Mouse (Mus musculus): ENCODE measurements around the gene Supv3l1. TPM values are rescaled to one million over a fixed set of nuclear protein-coding genes. Genes with fewer than 3 reads are reported as not detected.
"Not testable (repeated sequence)": the region's sequence is repeated elsewhere in the genome, so short reads cannot be mapped to it uniquely, and the experiment has no call there.

The Supv3l1 gene
- polyA plus RNA-seq, 1 experiment from 2014 or later: 21.5 TPM

GRCm38 (mm10) chr10:62452001-62452400 lies 2.5 kb upstream of the Supv3l1 start:
- not testable (repeated sequence) for H3K4me2 ChIP-seq; H3K4me3 ChIP-seq; H3K27me3 ChIP-seq; H3K9me3 ChIP-seq; H3K9ac ChIP-seq; ATAC-seq (ENCODE audit: low FRiP score, low read depth); H3K27ac ChIP-seq (replicated peaks)
- peaks cover 20% of the 10 kb centered on the region for H3K4me1 ChIP-seq (replicated peaks)
- 72% methylated on average over 11 of the region's 11 CpGs for WGBS
- peaks cover 26% of the 10 kb centered on the region for H3K36me3 ChIP-seq

GRCm38 (mm10) chr10:62450280-62450640 lies 722 bp upstream of the Supv3l1 start:
- no peak for ATAC-seq (ENCODE audit: low FRiP score, low read depth)
- no peaks in the 10 kb centered on the region for H3K27me3 ChIP-seq
- H3K4me3 ChIP-seq: peak overlapping the region; percentile 88
- 36% methylated on average over 18 of the region's 18 CpGs for WGBS
- peaks cover 27% of the 10 kb centered on the region for H3K36me3 ChIP-seq
- H3K27ac ChIP-seq (replicated peaks): peak overlapping the region; percentile 98
- peaks cover 20% of the 10 kb centered on the region for H3K4me1 ChIP-seq (replicated peaks)
- no peaks in the 10 kb centered on the region for H3K9me3 ChIP-seq
- H3K4me2 ChIP-seq: peak overlapping the region; percentile 73
- H3K9ac ChIP-seq: peak overlapping the region; percentile 96

GRCm38 (mm10) chr10:62430427-62430826 lies 19.1 kb downstream of the Supv3l1 start:
- WGBS: 95% methylated on average over 5 of the region's 5 CpGs
- Histone ChIP-seq H3K27me3 (no peaks in the 10 kb centered on the region), H3K36me3 (peaks cover 73% of the 10 kb centered on the region)

GRCm38 (mm10) chr10:62425081-62425871 lies 24.3 kb downstream of the Supv3l1 start:
- Histone ChIP-seq H3K9me3 (no peaks in the 10 kb centered on the region), H3K4me3 (no peak overlapping the region), H3K36me3 (peaks cover 26% of the 10 kb centered on the region), H3K27me3 (no peaks in the 10 kb centered on the region), H3K4me2 (no peak overlapping the region), H3K9ac (no peak overlapping the region), H3K27ac (replicated peaks) (no peak overlapping the region), H3K4me1 (replicated peaks) (no peaks in the 10 kb centered on the region)
- WGBS: 49% methylated on average over 9 of the region's 9 CpGs
- ATAC-seq (ENCODE audit: low FRiP score, low read depth): no peak

More at GRCm38 (mm10) chr10:62430427-62430826, 19.1 kb downstream of the Supv3l1 start:
- Histone ChIP-seq H3K4me3 (no peak overlapping the region), H3K4me1 (replicated peaks) (no peaks in the 10 kb centered on the region), H3K9ac (no peak overlapping the region), H3K9me3 (no peaks in the 10 kb centered on the region), H3K4me2 (no peak overlapping the region), H3K27ac (replicated peaks) (no peak overlapping the region)
- no peak for ATAC-seq (ENCODE audit: low FRiP score, low read depth)

- H3K27ac ChIP-seq (replicated peaks): no peak within 1 kb of the TSS
- no peak for ATAC-seq (ENCODE audit: low FRiP score, low read depth)
- no peak within 1 kb of the TSS for H3K9ac ChIP-seq
- no peaks in the 10 kb centered on the region for H3K27me3 ChIP-seq
- H3K4me3 ChIP-seq: no peak within 1 kb of the TSS
- no peaks in the 10 kb centered on the region for H3K9me3 ChIP-seq
- no peaks in the 10 kb centered on the region for H3K36me3 ChIP-seq
- no peaks in the 10 kb centered on the region for H3K4me1 ChIP-seq (replicated peaks)
- H3K4me2 ChIP-seq: no peak within 1 kb of the TSS
- WGBS: 34% methylated on average over 15 of the region's 15 CpGs
These were observed 27.3 kb downstream of the Supv3l1 start, which contains the start of gene Hkdc1 for GRCm38 (mm10) chr10:62422255-62422654. TSS of gene Hkdc1 (minus strand) at chr10:62422491.

GRCm38 (mm10) chr10:62421127-62421526 lies 28.4 kb downstream of the Supv3l1 start:
- Histone ChIP-seq H3K9ac (no peak overlapping the region), H3K27ac (replicated peaks) (no peak overlapping the region), H3K9me3 (no peaks in the 10 kb centered on the region), H3K27me3 (no peaks in the 10 kb centered on the region), H3K4me3 (no peak overlapping the region), H3K4me1 (replicated peaks) (no peaks in the 10 kb centered on the region), H3K4me2 (no peak overlapping the region), H3K36me3 (no peaks in the 10 kb centered on the region)
- WGBS: 79% methylated on average over 3 of the region's 3 CpGs
- peak; percentile 66; the same call in 1 of the 2 replicates for ATAC-seq (ENCODE audit: low FRiP score, low read depth)

- Histone ChIP-seq H3K9me3 (no peaks in the 10 kb centered on the region), H3K27ac (replicated peaks) (no peak overlapping the region), H3K27me3 (no peaks in the 10 kb centered on the region), H3K4me3 (no peak overlapping the region), H3K9ac (no peak overlapping the region), H3K4me1 (replicated peaks) (no peaks in the 10 kb centered on the region), H3K4me2 (no peak overlapping the region), H3K36me3 (no peaks in the 10 kb centered on the region)
- no peak for ATAC-seq (ENCODE audit: low FRiP score, low read depth)
- WGBS: 70% methylated on average over 6 of the region's 6 CpGs
These were observed 29.1 kb downstream of the Supv3l1 start for GRCm38 (mm10) chr10:62420399-62420798.

- no peaks in the 10 kb centered on the region for H3K9me3 ChIP-seq
- no peaks in the 10 kb centered on the region for H3K36me3 ChIP-seq
- 83% methylated on average over 5 of the region's 5 CpGs for WGBS
- H3K27ac ChIP-seq (replicated peaks): no peak overlapping the region
- no peaks in the 10 kb centered on the region for H3K4me1 ChIP-seq (replicated peaks)
- no peak for ATAC-seq (ENCODE audit: low FRiP score, low read depth)
- H3K9ac ChIP-seq: no peak overlapping the region
- no peak overlapping the region for H3K4me3 ChIP-seq
- H3K27me3 ChIP-seq: no peaks in the 10 kb centered on the region
- no peak overlapping the region for H3K4me2 ChIP-seq
These were observed 30.1 kb downstream of the Supv3l1 start for GRCm38 (mm10) chr10:62419422-62419821.

GRCm38 (mm10) chr10:62418831-62419356 lies 30.6 kb downstream of the Supv3l1 start:
- no peak overlapping the region for H3K9ac ChIP-seq
- H3K4me2 ChIP-seq: no peak overlapping the region
- no peaks in the 10 kb centered on the region for H3K9me3 ChIP-seq
- no peak overlapping the region for H3K4me3 ChIP-seq
- no peaks in the 10 kb centered on the region for H3K4me1 ChIP-seq (replicated peaks)
- no peak overlapping the region for H3K27ac ChIP-seq (replicated peaks)
- no peaks in the 10 kb centered on the region for H3K27me3 ChIP-seq
- 48% methylated on average over 7 of the region's 7 CpGs for WGBS
- H3K36me3 ChIP-seq: no peaks in the 10 kb centered on the region
- ATAC-seq (ENCODE audit: low FRiP score, low read depth): no peak

GRCm38 (mm10) chr10:62413606-62413982 lies 35.9 kb downstream of the Supv3l1 start:
- no peak overlapping the region for H3K27ac ChIP-seq (replicated peaks)
- H3K36me3 ChIP-seq: no peaks in the 10 kb centered on the region
- H3K4me2 ChIP-seq: no peak overlapping the region
- no peaks in the 10 kb centered on the region for H3K27me3 ChIP-seq
- H3K4me3 ChIP-seq: no peak overlapping the region
- no peak overlapping the region for H3K9ac ChIP-seq
- 67% methylated on average over 4 of the region's 4 CpGs for WGBS
- H3K9me3 ChIP-seq: no peaks in the 10 kb centered on the region
- ATAC-seq (ENCODE audit: low FRiP score, low read depth): no peak
- no peaks in the 10 kb centered on the region for H3K4me1 ChIP-seq (replicated peaks)

GRCm38 (mm10) chr10:62412906-62413605 lies 36.5 kb downstream of the Supv3l1 start:
- Histone ChIP-seq H3K4me3 (no peak overlapping the region), H3K9ac (no peak overlapping the region), H3K27ac (replicated peaks) (no peak overlapping the region), H3K4me1 (replicated peaks) (no peaks in the 10 kb centered on the region), H3K27me3 (no peaks in the 10 kb centered on the region), H3K9me3 (no peaks in the 10 kb centered on the region), H3K4me2 (no peak overlapping the region), H3K36me3 (no peaks in the 10 kb centered on the region)
- ATAC-seq (ENCODE audit: low FRiP score, low read depth): no peak
- 46% methylated on average over 7 of the region's 8 CpGs for WGBS
